Mouse (Mus musculus): Measurements from ENCODE around the gene Ing1.
A peak's percentile ranks its signal among the peaks of the same experiment; 100 is the strongest.
"Not testable (repeated sequence)": the region's sequence is repeated elsewhere in the genome, so short reads cannot be mapped to it uniquely, and the experiment has no call there.

Gene Ing1

DNA sequence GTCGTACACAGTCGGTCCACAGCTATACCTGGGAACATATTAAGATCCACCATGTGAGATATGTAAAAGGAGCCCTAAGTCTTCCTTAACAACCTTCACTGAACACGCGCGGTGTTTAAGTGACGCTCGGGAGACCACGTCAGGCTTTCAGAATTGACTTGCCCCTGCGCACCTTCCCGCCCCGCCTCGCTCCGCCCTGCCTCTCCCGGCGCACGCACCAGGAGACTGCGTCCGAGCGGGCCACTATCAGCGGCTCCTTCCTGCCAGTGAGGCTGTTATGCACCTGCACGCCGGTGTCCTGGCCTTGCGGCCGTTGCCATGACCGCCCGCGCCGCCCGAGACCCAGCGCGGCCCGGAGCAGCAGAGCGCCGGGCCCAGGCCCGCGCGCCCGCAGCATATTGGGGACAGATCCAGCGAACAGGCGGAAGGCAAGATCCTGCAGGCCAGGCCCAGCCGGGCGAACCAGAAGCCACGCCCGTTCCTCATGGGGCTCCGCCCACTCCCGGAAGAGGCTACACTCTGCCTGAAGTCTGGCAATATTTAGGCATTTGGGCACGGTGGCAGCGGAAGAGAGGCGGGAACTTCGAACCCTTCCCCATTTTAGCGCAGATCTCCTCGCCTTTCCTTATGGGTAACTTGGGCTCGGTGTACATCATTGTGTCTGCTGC is 5.0 kb upstream of the Ing1 start, which contains the start of gene Cars2:
Cars2 (minus strand) TSS at position 503 of the 668 bp plus-strand sequence.
- peak; percentile 83 for DNase-seq (ENCODE audit: low read depth, low spot score)

- DNase-seq (ENCODE audit: low read depth, low spot score): not testable (repeated sequence)
Observed at GRCm38 (mm10) chr8:11551497-11551896, 3.9 kb upstream of the Ing1 start.

DNA sequence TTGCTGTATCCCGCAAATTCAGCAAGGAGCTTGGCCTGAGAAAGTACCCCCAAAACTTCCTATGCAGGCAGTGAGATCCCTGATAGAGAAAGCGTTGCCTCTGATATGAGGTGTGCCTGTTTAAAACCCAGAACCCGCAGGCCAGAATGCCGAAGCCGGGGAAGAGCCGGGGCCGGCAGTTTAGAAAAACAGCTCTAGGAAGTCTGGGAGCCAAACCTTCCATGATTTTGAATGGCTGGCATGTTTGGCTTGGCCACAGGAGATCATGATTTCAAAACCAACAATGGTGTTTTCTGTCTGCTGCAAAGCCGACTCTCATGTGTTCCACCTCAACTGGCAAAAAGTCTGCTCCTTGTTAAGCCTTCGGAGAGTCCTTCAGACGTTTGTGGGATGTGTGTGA is 3.0 kb upstream of the Ing1 start:
- DNase-seq (ENCODE audit: low read depth, low spot score): no peak

DNA sequence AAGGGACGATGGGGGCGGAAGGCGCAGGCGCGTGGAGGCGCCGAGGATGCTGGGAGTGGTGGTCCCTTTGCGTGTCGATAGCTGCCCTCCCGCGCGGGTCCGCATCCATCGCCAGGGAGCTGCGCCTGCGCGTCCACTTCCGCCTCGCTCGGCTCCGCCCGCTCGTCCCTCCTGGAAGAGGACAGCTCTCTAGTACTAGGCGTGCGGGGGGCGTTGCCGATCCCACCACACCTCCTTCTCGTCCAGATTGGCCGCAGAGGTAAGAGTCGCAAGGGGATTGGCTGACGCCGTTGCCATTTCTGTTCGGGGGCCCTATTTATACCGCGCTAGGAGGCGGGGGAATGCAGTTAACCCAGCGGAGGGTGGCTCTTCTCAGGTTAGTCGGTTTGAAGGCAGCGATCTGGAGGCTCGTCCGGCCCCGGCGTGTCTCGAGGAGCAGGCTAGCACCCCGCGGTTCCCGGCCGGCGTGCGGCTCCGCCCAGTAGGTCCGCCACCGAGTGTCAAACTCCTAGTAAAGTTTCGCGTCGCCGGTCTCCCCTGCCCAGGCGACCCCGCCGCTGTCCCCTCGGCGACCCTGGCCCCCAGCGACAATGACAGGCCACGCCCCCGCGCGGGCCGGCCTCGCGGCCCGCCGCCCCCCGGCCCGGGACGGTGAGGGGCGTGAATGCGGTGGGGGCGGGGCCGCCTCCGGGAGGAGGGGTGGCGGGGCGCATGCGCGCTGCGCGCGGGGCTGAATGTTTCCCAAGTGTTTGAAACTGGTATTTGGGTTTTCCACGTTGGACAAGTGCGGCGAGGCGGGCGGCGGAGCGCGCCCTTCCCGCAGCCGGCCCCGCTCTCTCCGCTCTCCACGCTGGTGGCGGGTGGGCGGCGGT is 585 bp downstream of the Ing1 start:
- peak; percentile 99 for DNase-seq (ENCODE audit: low read depth, low spot score)

DNA sequence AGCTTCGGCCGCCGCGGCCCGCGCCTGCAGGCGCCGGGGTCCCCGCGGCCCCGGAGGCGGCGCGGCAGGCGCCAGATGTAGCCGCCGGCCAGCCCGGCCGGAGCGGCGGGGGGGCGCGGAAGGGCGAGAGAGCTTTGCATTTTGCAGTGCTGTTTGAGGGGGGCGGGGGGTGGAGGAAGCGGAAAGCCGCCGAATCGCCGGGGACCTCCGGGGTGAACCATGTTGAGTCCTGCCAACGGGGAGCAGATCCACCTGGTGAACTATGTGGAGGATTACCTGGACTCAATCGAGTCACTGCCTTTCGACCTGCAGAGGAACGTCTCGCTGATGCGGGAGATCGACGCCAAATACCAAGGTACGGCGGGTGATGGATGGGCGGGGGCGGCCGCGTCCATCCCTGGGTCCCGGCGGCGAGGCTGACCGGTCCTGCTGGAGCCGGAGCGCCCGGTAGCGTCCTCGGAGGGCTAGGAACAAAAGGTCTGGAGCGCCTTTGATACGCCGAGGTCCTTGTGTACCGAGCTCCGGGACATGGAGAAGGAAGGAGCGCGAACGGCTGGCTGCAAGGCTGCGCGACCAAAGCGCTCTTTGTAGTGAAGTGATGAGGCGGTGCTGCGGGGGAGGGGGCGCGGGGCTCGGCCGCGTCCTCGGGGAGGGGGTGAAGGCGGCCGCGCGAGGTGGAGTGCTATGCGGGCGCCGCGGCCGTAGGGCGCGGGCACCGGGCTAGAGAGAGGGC is 1.5 kb downstream of the Ing1 start:
- no peak for DNase-seq (ENCODE audit: low read depth, low spot score)

- DNase-seq (ENCODE audit: low read depth, low spot score): no peak
Observed at GRCm38 (mm10) chr8:11557424-11557767, 2.0 kb downstream of the Ing1 start.

GRCm38 (mm10) chr8:11557768-11558629 is 2.6 kb downstream of the Ing1 start:
- peak; percentile 98 for DNase-seq (ENCODE audit: low read depth, low spot score)

DNA sequence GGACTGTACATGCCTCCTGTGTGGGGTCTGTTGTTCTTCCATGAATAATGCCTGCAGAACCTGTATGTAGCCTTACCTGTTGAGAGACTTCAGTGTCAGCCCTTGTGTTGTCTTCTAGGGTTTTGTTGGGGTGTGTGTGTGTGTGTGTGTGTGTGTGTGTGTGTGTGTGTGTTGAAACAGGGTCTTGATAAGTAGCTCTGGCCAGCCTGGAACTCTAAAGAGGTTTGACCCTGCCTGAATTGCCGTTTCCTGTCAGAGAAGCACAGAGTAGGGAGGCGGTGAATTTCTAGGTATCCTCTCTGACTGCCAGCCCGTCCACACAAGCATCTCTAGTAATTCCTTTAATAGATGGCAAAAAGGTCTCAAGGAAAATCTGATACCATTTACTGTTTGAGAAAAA is 4.1 kb downstream of the Ing1 start:
- no peak for DNase-seq (ENCODE audit: low read depth, low spot score)

- DNase-seq (ENCODE audit: low read depth, low spot score): no peak
Observed at GRCm38 (mm10) chr8:11560220-11560619, 4.8 kb downstream of the Ing1 start.

GRCm38 (mm10) chr8:11564236-11564635 is 8.9 kb downstream of the Ing1 start:
- no peak for DNase-seq (ENCODE audit: low read depth, low spot score)

DNA sequence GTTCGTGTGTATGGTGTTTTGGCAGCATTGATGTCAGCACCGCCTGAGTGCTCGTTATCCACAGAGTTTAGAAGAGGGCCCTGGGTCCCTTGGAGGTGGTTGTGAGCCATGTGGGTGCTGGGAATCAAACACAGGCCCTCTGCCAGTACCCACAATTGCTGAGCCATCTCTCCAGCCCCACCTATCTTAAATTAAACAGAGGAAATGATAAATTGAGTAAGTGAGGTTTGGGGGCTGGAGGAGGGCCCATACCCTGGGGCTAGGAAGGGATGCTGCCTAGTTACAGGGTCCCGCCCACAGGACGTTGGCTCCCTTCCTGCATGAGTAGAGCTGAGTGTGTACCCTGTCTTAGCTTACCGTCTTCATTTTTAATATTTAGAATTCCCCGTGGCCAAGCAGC is 9.3 kb downstream of the Ing1 start:
- no peak for DNase-seq (ENCODE audit: low read depth, low spot score)

GRCm38 (mm10) chr8:11568193-11568592 is 12.8 kb downstream of the Ing1 start:
- DNase-seq (ENCODE audit: low read depth, low spot score): not testable (repeated sequence)

- DNase-seq (ENCODE audit: low read depth, low spot score): no peak
Observed at GRCm38 (mm10) chr8:11569260-11570097, 14.1 kb downstream of the Ing1 start.

DNA sequence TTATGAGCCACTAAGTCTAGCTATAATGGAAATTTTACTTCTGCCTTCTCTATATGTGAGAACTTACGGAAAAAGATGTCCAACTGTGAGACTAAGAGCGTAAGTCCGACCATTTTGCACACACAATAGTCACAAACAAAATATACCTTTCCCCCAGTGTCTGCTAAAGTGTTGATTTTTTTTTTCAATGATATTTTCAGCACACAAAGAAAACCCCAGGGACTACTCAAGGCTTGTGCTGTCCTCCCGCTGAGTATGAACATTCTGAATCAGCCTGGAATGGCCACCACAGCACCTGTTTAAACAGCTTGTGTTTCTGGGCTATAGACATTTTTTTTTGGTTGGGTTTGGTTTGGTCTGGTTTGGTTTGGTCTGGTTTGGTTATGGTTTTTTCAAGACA is 15.4 kb downstream of the Ing1 start:
- no peak for DNase-seq (ENCODE audit: low read depth, low spot score)

- no peak for DNase-seq (ENCODE audit: low read depth, low spot score)
Observed at GRCm38 (mm10) chr8:11571950-11572349, 16.6 kb downstream of the Ing1 start.

DNA sequence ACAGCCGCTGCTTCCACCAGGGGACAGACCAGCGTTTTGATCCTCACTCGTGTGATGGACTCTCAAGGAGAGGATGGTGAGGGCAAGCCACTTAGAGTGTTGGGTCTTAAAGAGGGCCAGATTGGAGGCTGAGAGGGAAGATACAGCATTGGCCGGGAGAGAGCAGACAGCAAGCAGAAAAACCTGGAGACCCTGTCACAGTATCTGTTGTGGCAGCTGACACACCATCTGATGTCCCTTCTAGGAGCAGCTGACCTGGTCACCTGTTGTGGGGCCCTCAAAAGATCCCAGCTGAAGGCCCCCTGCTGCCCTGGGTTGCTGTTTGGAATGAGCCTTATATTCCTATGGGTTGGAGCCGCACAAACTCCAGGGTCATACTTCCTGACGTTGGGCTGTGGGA is 17.1 kb downstream of the Ing1 start:
- DNase-seq (ENCODE audit: low read depth, low spot score): no peak

DNA sequence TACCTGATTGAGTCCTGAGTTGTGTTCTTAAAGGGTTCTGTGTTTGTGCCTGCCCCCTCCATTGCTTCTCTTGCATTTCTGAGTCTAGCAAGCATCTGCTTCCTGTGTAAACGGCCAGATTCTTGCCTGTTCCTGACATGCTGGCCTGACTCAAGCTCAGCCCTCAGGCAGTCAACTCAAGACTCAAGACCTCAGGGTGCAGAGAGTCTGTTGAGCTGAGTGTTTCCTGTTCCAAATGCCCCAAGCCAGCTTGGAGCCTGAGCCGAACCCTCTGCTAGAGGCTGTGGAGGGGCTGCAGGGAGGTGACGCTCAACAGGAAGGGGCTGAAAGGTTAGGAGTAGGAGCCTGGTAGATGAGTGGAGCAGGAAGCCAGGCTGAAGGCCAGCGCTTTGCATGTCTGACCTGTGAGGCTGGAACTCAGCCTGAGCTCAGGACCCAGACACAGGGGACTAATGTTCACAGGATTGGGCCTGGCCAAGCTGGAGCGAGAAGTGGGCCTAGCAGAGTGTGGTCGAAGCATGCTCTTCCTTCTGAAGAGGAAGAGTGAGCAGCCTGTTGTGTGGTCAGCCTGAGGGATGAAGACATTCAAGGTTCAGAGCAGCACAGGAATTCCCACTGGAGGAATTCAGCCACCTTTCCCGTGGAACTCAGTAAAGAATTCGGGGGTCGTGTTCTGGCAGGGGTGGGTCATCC is 19.7 kb downstream of the Ing1 start:
- DNase-seq (ENCODE audit: low read depth, low spot score): no peak

GRCm38 (mm10) chr8:11575604-11576384 is 20.4 kb downstream of the Ing1 start:
- DNase-seq (ENCODE audit: low read depth, low spot score): no peak
